Mouse (Mus musculus): ENCODE results near the gene Cubn. TPM values are rescaled to one million over a fixed set of nuclear protein-coding genes. Genes with fewer than 3 reads are reported as not detected.

Cubn gene
- polyA plus RNA-seq, 1 experiment from 2014 or later: 0.32 TPM

DNA sequence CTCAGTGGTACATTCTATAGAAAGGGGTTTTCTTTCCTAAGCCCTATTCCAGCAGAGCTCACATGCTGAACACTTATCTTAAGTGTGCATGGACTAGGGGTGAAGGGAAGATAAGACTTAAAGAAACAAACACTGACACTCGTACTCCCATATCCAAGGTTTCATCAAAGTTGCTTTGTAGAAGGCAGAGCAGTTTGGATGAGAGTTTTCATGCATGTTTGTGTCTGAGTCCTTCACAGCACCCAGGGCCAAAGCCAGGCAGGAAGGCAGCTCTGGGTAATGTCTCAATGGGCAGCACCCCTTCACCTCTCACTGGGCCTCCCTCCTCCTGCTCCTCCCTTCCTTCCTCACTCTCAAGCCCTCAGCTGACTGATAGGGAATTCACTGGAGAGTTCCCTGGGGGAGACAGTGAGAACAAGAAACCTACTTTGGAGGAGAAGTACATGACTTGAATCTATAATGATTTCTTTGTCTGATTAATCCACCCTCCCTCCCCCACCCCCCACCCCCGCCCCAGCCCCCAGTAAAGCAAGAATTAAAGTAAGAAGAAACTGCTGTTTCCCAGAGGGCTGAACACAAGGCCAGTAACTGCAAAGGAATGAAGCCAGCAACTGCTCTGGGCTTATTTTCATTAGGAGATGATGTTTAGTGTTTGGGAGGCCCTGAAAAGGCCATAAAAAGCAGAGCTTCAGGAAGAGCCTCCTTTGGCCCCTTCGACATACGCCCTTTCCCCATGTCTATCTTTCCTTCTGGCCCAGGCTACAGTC is 106.7 kb downstream of the Cubn start:
- Histone ChIP-seq H3K27me3 (ENCODE audit: control insufficient read depth, insufficient read depth, low read length) (no peaks in the 10 kb centered on the region), H3K9ac (replicated peaks; ENCODE audit: low read length) (0 out of 2 replicates have a peak overlapping the region, but pooled peaks have one; percentile 26), H3K4me3 (ENCODE audit: low read depth, low read length) (no peak overlapping the region), H3K27ac (replicated peaks; ENCODE audit: low read depth, low read length) (peak overlapping the region; percentile 39; the same call in 1 of the 2 replicates), H3K4me2 (ENCODE audit: low read depth, low read length) (no peak overlapping the region), H3K4me1 (ENCODE audit: control insufficient read depth, insufficient read depth, low read length) (no peaks in the 10 kb centered on the region), H3K36me3 (replicated peaks; ENCODE audit: control insufficient read depth, insufficient read depth, low read depth, low read length) (no peaks in the 10 kb centered on the region), H3K9me3 (replicated peaks; ENCODE audit: control insufficient read depth, low read length) (no peaks in the 10 kb centered on the region)
- DNase-seq (ENCODE audit: low spot score) (peak; percentile 27), ATAC-seq (replicated peaks; ENCODE audit: insufficient number of reproducible peaks, low FRiP score, low TSS enrichment, low read depth) (peak; percentile 83)
- 26% methylated on average over 4 of the region's 4 CpGs for WGBS

DNA sequence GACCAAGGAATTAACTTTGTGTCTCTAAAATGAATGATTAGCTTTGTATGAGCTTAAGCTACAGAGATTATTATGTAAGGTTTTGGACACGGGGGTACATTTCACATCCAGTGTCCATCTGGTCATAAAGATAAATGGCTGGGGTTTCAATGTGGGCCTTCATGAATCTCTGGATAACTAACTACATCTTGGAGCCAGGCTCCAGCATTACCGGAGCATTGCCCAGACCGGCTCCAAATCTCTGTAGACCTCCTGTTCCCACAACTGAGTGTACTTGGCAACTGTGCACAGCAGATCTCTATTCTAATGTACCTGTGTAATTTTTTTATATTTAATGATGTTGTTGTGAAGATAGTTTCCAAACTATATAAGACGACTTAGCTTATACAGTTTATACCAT is 115.4 kb downstream of the Cubn start:
- no peaks in the 10 kb centered on the region for H3K9me3 ChIP-seq (replicated peaks; ENCODE audit: control insufficient read depth, low read length)
- no peak overlapping the region for H3K4me3 ChIP-seq (ENCODE audit: low read depth, low read length)
- H3K27ac ChIP-seq (replicated peaks; ENCODE audit: low read depth, low read length): no peak overlapping the region
- no peaks in the 10 kb centered on the region for H3K36me3 ChIP-seq (replicated peaks; ENCODE audit: control insufficient read depth, insufficient read depth, low read depth, low read length)
- no peak overlapping the region for H3K4me2 ChIP-seq (ENCODE audit: low read depth, low read length)
- WGBS: 92% methylated on average over 4 of the region's 4 CpGs
- no peak for DNase-seq (ENCODE audit: low spot score)
- H3K9ac ChIP-seq (replicated peaks; ENCODE audit: low read length): no peak overlapping the region
- no peak for ATAC-seq (replicated peaks; ENCODE audit: insufficient number of reproducible peaks, low FRiP score, low TSS enrichment, low read depth)
- H3K27me3 ChIP-seq (ENCODE audit: control insufficient read depth, insufficient read depth, low read length): no peaks in the 10 kb centered on the region
- H3K4me1 ChIP-seq (ENCODE audit: control insufficient read depth, insufficient read depth, low read length): no peaks in the 10 kb centered on the region

DNA sequence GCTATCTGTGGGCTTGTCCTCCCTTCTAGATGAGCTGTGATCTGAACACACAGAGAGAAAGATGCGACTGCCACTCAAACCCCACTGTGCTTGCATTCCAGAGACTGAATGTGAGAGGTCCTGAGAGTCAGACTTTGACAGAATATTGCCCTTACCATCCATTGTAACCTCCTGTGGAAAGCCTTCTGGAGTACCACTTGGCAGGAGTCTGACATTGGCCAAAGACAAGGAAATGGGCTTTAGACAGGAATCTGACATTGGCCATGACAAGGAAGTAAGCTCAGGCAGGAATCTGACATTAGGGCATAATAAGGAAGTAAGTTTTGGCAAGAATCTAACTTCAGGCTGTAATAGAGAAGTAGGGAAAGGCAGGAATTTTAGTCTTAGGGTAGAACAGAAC is 118.3 kb downstream of the Cubn start:
- 74% methylated on average over 1 of the region's 1 CpGs for WGBS
- DNase-seq (ENCODE audit: low spot score): no peak
- Histone ChIP-seq H3K4me2 (ENCODE audit: low read depth, low read length) (no peak overlapping the region), H3K27ac (replicated peaks; ENCODE audit: low read depth, low read length) (no peak overlapping the region), H3K4me1 (ENCODE audit: control insufficient read depth, insufficient read depth, low read length) (no peaks in the 10 kb centered on the region), H3K4me3 (ENCODE audit: low read depth, low read length) (no peak overlapping the region), H3K27me3 (ENCODE audit: control insufficient read depth, insufficient read depth, low read length) (no peaks in the 10 kb centered on the region), H3K9me3 (replicated peaks; ENCODE audit: control insufficient read depth, low read length) (no peaks in the 10 kb centered on the region), H3K9ac (replicated peaks; ENCODE audit: low read length) (no peak overlapping the region), H3K36me3 (replicated peaks; ENCODE audit: control insufficient read depth, insufficient read depth, low read depth, low read length) (no peaks in the 10 kb centered on the region)
- no peak for ATAC-seq (replicated peaks; ENCODE audit: insufficient number of reproducible peaks, low FRiP score, low TSS enrichment, low read depth)

DNA sequence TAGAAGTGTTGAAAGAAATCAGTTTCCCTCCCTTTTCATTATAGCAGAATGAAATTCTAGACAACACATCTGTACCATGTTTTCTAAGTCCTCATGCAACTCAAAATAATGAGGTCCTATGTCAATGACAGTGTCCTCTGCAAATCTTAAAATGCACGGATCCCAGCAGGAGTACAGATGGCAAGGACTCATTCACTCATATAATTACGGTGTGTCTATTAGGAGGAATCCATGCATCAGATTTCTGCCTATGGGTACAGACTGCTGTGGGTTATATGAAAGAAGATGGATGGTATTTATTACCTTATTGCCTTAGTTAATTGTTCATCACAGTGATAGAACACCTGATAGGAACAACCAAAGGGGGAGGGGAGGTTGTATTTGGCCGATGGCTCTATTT is 118.8 kb downstream of the Cubn start:
- DNase-seq (ENCODE audit: low spot score): no peak
- Histone ChIP-seq H3K27ac (replicated peaks; ENCODE audit: low read depth, low read length) (peak overlapping the region; percentile 86; the same call in 1 of the 2 replicates), H3K9ac (replicated peaks; ENCODE audit: low read length) (no peak overlapping the region), H3K4me2 (ENCODE audit: low read depth, low read length) (no peak overlapping the region), H3K4me1 (ENCODE audit: control insufficient read depth, insufficient read depth, low read length) (no peaks in the 10 kb centered on the region), H3K9me3 (replicated peaks; ENCODE audit: control insufficient read depth, low read length) (no peaks in the 10 kb centered on the region), H3K36me3 (replicated peaks; ENCODE audit: control insufficient read depth, insufficient read depth, low read depth, low read length) (no peaks in the 10 kb centered on the region), H3K27me3 (ENCODE audit: control insufficient read depth, insufficient read depth, low read length) (no peaks in the 10 kb centered on the region), H3K4me3 (ENCODE audit: low read depth, low read length) (no peak overlapping the region)
- no peak for ATAC-seq (replicated peaks; ENCODE audit: insufficient number of reproducible peaks, low FRiP score, low TSS enrichment, low read depth)
- WGBS: 48% methylated on average over 3 of the region's 3 CpGs

DNA sequence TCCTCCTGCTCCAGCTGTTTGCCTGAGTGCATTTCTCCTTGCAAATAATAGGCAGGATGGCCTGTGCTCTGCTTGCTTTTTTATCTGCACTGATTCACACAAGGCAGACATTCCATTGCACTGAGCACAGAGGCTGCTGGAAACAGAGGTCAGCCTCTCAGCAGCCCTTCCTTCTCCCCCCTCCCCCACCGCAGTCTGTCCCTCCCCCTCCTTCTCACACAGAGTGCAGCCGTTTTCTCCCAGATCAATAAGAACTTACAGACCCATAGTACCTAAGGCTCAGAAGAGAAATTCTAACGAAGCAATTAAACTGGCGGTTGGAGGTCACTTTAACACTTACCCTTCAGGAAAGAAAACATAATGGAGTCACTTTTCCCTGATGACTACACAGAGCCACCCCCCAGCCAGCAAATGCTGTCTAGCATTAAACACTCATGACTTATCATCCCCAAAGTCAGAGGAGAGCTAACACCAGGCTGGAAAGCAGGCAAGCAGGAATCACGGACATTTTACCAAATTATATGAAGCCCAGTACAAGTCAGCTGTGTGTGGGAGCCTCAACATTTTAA is 119.3 kb downstream of the Cubn start:
- Histone ChIP-seq H3K4me2 (ENCODE audit: low read depth, low read length) (no peak overlapping the region), H3K4me3 (ENCODE audit: low read depth, low read length) (no peak overlapping the region), H3K27ac (replicated peaks; ENCODE audit: low read depth, low read length) (peak overlapping the region; percentile 86; the same call in 1 of the 2 replicates), H3K9ac (replicated peaks; ENCODE audit: low read length) (no peak overlapping the region), H3K4me1 (ENCODE audit: control insufficient read depth, insufficient read depth, low read length) (no peaks in the 10 kb centered on the region), H3K36me3 (replicated peaks; ENCODE audit: control insufficient read depth, insufficient read depth, low read depth, low read length) (no peaks in the 10 kb centered on the region), H3K27me3 (ENCODE audit: control insufficient read depth, insufficient read depth, low read length) (no peaks in the 10 kb centered on the region), H3K9me3 (replicated peaks; ENCODE audit: control insufficient read depth, low read length) (no peaks in the 10 kb centered on the region)
- DNase-seq (ENCODE audit: low spot score) (peak; percentile 77), ATAC-seq (replicated peaks; ENCODE audit: insufficient number of reproducible peaks, low FRiP score, low TSS enrichment, low read depth) (peak; percentile 93)
- 2% methylated on average over 5 of the region's 5 CpGs for WGBS

DNA sequence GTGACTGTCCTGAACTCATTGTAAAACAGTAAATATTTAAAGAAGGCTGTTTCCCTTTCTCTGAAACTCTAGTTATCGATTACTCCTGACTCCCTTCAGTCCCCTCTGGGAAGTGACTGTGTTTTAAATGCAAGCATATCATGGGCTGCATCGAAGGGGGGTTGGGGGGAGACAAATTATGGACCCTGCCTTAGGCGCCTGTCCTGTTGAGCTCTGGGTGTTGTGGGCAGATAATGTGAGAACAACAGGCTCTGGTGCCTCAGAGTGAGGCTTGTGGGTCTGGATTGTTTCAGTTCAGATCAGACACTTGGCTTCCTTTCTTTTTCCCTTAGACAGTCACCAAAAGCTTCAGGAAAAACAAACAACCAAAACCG is 119.8 kb downstream of the Cubn start:
- Histone ChIP-seq H3K4me1 (ENCODE audit: control insufficient read depth, insufficient read depth, low read length) (no peaks in the 10 kb centered on the region), H3K9me3 (replicated peaks; ENCODE audit: control insufficient read depth, low read length) (no peaks in the 10 kb centered on the region), H3K27ac (replicated peaks; ENCODE audit: low read depth, low read length) (peak overlapping the region; percentile 86), H3K9ac (replicated peaks; ENCODE audit: low read length) (no peak overlapping the region), H3K27me3 (ENCODE audit: control insufficient read depth, insufficient read depth, low read length) (no peaks in the 10 kb centered on the region), H3K36me3 (replicated peaks; ENCODE audit: control insufficient read depth, insufficient read depth, low read depth, low read length) (no peaks in the 10 kb centered on the region), H3K4me3 (ENCODE audit: low read depth, low read length) (no peak overlapping the region), H3K4me2 (ENCODE audit: low read depth, low read length) (no peak overlapping the region)
- no peak for DNase-seq (ENCODE audit: low spot score)
- 5% methylated on average over 4 of the region's 4 CpGs for WGBS
- ATAC-seq (replicated peaks; ENCODE audit: insufficient number of reproducible peaks, low FRiP score, low TSS enrichment, low read depth): peak; percentile 68

DNA sequence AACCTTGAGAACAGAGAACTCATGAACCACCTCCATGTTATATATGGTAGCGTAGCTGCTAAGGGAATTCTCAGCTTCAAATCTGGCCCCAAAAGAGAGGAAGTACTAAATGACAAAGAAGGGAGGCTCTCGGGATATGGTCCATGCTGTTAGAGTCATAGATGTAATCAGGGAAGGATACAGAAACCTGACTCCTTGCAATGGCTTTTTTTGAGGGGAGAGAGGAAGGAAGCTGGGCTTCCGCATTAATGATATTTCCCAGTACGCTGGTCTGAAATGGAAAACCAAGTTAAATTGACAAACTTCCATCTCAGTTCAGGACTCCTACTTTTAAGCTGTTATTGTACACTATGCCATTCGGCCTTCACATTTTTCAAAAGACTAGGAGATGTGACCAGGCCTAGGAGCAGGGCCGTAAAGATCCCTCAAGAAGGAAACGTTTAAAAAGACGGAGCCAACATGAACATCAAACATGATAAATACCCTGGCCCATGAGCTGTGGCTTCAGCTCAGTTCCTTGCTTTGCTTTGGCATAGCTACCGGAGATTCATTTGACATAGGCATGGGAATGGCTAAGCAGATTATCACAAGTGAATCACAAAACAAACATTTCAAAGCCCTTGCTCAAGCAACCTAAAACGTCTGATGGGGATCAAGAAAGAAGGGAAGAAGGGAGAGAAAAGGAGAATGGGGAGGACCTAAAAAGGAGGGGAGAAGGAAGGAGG is 120.4 kb downstream of the Cubn start:
- Histone ChIP-seq H3K27ac (replicated peaks; ENCODE audit: low read depth, low read length) (peak overlapping the region; percentile 86), H3K4me1 (ENCODE audit: control insufficient read depth, insufficient read depth, low read length) (no peaks in the 10 kb centered on the region), H3K4me3 (ENCODE audit: low read depth, low read length) (no peak overlapping the region), H3K36me3 (replicated peaks; ENCODE audit: control insufficient read depth, insufficient read depth, low read depth, low read length) (no peaks in the 10 kb centered on the region), H3K9me3 (replicated peaks; ENCODE audit: control insufficient read depth, low read length) (no peaks in the 10 kb centered on the region), H3K9ac (replicated peaks; ENCODE audit: low read length) (no peak overlapping the region), H3K4me2 (ENCODE audit: low read depth, low read length) (no peak overlapping the region), H3K27me3 (ENCODE audit: control insufficient read depth, insufficient read depth, low read length) (no peaks in the 10 kb centered on the region)
- ATAC-seq (replicated peaks; ENCODE audit: insufficient number of reproducible peaks, low FRiP score, low TSS enrichment, low read depth): no peak
- no peak for DNase-seq (ENCODE audit: low spot score)
- 50% methylated on average over 10 of the region's 10 CpGs for WGBS

DNA sequence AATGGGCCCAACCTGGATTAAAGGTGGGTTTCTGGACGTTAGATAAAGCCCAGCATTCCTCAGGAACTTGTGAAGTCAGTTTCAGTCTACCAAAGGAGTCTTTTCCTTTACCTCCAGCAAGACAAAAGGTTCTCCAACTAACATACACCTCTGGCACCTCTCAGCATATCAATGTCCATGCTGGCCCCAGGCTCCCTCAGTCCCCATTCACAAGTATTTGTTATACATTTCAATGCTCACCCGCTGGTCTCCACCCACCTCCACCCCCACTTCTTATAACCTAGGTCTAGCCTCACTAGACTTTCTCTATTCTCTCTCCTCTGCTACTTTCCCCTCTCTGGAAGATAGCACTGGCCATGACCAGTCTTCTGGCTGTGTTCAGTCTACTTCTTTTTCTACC is 121.1 kb downstream of the Cubn start:
- H3K9me3 ChIP-seq (replicated peaks; ENCODE audit: control insufficient read depth, low read length): no peaks in the 10 kb centered on the region
- ATAC-seq (replicated peaks; ENCODE audit: insufficient number of reproducible peaks, low FRiP score, low TSS enrichment, low read depth): no peak
- WGBS: 25% methylated on average over 2 of the region's 2 CpGs
- no peaks in the 10 kb centered on the region for H3K4me1 ChIP-seq (ENCODE audit: control insufficient read depth, insufficient read depth, low read length)
- no peaks in the 10 kb centered on the region for H3K27me3 ChIP-seq (ENCODE audit: control insufficient read depth, insufficient read depth, low read length)
- no peaks in the 10 kb centered on the region for H3K36me3 ChIP-seq (replicated peaks; ENCODE audit: control insufficient read depth, insufficient read depth, low read depth, low read length)
- no peak overlapping the region for H3K9ac ChIP-seq (replicated peaks; ENCODE audit: low read length)
- no peak for DNase-seq (ENCODE audit: low spot score)
- no peak overlapping the region for H3K4me3 ChIP-seq (ENCODE audit: low read depth, low read length)
- H3K27ac ChIP-seq (replicated peaks; ENCODE audit: low read depth, low read length): no peak overlapping the region
- H3K4me2 ChIP-seq (ENCODE audit: low read depth, low read length): no peak overlapping the region

Measured in embryonic facial prominence, embryonic 11.5 days (tissue).